Mouse (Mus musculus): Measurements from ENCODE around the gene Dctpp1.

Gene Dctpp1

GRCm38 (mm10) chr7:127260309-127261111, at the start of gene Dctpp1:
Gene Dctpp1, minus strand, starts transcription at chr7:127260709.
- DNase-seq, result peak; percentile 99

GRCm38 (mm10) chr7:127309951-127310350, 49.4 kb upstream of the Dctpp1 start:
- no peak for DNase-seq

DNA sequence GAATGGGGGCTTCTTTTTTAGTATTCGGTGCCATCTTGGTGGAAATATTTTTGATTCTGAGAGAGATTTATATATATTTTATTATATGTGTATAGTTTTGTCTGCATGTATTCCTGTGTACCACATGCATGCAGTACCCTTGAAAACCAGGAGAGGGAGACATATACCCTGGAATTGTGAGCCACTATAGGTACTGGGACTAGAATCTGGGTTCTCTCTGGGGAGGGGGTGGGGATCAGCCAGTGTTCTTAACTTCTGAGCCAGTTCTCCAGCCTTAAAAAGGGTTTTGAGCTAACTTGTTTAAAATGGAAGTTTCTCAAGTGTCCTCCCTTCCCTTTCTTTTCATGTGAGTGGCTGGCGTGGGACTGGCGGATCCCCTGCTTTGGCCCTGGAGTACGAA, 48.4 kb upstream of the Dctpp1 start:
- peak; percentile 73 for DNase-seq

DNA sequence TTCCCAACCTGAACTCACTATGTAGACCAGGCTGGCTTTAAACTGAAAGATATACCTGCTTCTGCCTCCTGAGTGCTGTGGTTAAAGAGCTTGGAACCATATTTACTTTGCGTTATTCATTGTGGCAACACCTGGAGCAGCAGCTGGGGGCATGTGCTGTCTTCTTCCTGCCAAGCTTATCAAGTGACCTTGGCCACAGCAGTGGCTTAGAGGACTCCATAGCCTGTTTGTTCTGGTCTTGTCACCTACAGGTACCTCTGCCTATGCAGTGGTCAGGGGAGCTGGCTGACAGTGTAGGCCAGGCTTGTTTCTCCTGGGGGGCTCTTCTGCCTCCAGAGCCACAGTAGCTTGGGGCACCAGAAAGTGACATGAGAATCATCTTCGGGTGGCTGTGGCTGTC, 47.9 kb upstream of the Dctpp1 start:
- no peak for DNase-seq

- DNase-seq, result no peak
Observed at GRCm38 (mm10) chr7:127297586-127298193, 37.2 kb upstream of the Dctpp1 start.

DNA sequence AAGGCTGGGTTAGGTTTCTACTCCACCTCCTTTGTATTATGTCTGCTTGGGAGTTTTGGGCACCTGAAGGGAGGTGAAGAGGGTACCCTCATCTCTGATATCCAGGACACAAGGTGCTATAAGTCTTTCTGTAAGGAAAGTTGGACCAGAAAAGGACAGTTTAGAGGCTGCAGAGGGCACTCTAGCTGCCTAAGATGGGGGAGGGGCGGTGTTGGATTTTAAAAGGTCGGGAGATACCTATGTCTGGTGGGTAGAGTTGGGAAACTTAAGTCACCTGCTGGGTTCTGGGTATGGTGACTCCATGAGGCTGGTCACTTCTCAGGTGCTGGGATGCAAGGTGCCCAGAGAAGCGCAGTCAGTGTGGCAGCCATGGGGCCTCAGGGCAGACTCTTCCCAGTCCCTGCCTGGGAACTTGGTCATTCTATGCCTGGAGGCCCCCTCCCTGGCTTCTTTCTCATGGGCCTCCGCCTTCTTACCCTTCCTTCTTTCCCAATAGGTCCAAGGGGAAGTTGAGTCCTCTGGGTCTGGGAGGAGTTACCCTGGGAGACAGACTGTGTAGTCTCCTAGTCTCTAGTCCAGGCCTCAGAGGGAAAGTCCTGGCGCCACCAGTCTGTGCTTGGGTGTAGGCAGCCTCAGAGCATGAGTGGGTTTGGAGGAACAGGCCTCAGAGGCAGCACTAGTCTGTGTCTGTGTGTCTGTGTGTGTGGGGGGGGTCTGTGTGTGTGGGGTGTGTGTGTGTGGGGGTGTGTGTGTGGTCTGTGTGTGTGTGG, 36.5 kb upstream of the Dctpp1 start:
- DNase-seq, result no peak

- DNase-seq, result no peak
Observed at GRCm38 (mm10) chr7:127296098-127296497, 35.6 kb upstream of the Dctpp1 start, which contains the start of gene Itgal. Gene Itgal, plus strand, starts transcription at chr7:127296260.

- no peak for DNase-seq
Observed at GRCm38 (mm10) chr7:127290142-127290541, 29.6 kb upstream of the Dctpp1 start.

- no peak for DNase-seq
Observed at GRCm38 (mm10) chr7:127289306-127289705, 28.8 kb upstream of the Dctpp1 start.

GRCm38 (mm10) chr7:127287940-127288339, 27.4 kb upstream of the Dctpp1 start:
- no peak for DNase-seq

DNA sequence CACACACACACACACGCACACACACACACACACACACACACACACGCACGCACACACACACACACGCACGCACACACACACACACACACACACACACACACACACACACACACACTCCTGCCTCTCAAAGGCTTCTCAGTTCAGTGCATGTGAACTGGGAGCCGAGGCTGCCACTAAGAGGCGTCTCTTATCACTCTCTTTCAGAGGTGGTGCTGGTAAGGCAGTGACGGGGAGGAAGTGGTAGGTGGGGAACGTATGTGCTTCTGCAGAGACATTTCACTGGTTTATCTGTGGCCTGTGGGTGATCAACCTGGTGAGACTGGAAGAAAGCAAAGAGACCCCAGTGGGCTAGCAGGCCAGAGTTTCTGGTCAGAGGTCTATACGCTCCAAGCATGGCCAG, 24.6 kb upstream of the Dctpp1 start:
- no peak for DNase-seq

DNA sequence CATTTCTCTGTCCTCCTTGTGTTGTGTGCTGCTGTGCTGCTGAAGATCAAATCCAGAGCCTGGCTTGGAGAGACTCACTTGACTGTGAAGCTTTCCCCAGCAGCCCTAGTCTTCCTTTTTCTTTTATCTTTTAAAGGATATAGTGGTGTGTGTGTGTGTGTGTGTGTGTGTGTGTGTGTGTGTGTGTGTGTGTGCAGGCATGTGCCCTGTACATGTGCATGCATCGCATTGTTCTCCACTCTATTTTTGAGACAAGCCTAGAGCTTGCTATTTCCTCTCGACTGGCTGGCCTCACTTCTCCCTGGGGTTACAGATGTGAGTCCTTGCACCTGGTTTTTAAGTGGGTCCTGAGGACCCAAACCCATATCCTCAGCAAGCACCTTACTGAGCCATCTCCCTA, 21.7 kb upstream of the Dctpp1 start:
- no peak for DNase-seq

DNA sequence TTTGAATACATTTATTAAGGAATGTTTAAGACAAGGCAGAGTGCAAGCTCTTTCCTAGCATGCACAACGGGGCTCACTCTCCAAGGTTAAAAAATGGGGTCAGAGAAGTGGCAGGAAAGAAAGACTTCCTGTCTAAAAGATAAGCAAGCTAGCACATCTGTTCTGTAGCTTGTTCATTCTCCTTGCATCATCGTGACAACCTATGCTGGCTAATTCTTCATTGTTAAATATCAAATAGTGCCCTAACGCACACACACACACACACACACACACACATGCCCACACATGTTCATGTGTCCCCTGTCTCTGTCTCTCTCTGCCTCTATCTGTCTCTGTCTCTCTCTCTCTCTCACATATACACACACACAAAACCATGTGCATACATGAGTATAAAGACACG, 20.6 kb upstream of the Dctpp1 start:
- DNase-seq, result no peak

DNA sequence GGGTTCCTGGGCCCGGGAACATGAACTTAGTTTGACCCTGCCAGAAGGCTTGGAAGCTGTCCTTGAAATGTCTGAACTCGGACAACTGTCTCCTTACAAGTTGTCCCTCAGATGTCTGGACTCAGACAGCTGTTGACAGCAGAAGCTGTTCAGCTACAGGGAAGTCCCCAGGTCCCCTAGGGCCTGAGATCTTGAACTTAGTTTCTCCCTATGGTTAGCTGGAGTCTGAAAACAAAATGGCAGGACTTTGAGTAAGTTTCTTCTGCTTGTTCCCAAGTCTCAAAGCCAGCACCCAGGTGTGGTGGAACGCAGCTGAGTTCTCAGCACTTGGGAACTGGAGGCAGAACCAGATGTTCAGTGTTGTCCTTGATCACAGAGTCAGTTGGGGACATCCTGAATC, 19.6 kb upstream of the Dctpp1 start:
- no peak for DNase-seq

DNA sequence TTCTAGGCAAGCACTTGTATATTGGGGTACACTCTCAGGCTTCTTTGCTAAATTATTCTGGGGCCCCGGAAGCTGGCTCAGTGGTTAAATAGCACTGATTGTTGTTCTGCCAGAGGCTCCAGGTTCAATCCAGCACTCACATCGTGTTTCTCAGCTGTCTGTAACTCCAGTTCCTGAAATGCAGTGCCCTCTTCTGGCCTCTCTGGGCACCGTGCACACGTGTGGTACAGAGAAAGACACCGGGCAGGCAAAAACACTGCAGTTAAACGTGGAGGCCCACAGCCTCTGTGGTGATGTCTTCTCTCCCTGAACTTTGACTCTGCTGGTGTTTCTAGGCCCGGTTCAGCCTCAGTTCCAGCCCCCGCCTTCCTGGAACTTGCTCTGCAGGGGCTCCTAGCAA, 17.8 kb upstream of the Dctpp1 start:
- DNase-seq, result peak; percentile 77

GRCm38 (mm10) chr7:127276519-127276961, 16.0 kb upstream of the Dctpp1 start:
- peak; percentile 76 for DNase-seq

- DNase-seq, result peak; percentile 97
Observed at GRCm38 (mm10) chr7:127273925-127274789, 13.6 kb upstream of the Dctpp1 start, which contains the start of gene Sephs2. Gene Sephs2, minus strand, starts transcription at chr7:127274055.

DNA sequence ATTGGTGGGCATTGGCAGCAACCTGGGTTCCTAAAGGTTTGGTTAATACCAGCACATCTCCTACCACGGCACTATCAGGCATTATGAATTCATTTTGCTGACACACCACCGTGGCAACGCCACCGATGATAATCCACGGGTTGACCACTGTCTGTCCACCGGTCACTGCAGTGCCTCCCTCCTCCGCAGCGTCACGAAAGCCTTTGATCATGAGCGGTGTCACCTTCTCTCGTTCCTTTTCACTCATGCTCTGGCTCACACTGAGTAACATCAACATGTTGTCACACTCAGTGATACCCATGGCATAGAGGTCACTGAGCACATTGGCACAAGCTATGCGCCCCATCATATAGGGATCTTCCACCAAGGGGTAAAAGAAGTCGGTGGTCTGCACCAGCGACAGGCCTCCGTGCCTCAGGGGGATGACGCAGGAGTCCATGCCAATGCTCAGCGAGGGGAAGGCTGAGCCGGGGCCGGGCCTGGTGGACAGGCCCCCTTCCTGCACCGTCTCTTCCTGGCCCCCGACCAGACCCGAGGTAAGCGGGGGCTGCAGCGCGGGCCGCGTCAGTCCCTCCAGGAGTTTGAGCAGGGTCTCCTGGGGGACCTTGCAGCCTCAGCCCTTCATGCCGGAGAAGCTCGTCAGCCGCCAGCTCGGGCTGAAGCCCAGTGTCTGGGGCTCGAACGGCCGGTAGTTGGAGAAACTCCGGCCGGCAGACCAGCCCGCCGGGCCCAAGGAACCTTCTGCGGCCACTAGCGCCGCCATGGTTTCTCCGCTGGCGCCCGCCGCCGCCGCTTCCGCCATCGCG, 12.8 kb upstream of the Dctpp1 start:
- DNase-seq, result no peak

GRCm38 (mm10) chr7:127272566-127272965, 12.1 kb upstream of the Dctpp1 start:
- no peak for DNase-seq

- no peak for DNase-seq
Observed at GRCm38 (mm10) chr7:127271093-127271492, 10.6 kb upstream of the Dctpp1 start.

DNA sequence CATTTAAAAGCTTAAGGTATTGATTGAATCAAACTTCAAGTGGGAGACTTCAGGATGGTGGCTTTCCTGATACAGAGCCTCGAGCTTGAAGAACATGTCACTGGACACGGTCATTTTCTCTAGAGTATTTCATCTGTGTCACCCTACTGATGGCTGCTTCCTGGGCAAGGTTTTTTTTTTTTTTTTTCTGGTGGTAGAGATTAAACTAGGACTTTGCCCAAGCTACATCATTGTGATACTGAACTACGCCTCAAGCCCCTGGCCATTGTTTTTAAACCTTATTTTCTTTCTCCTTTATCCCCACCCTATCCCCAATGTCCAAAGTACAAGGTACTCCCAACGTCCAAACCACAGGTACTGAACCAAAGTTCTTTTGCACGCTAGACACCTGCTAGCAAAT, 10.2 kb upstream of the Dctpp1 start:
- no peak for DNase-seq

DNA sequence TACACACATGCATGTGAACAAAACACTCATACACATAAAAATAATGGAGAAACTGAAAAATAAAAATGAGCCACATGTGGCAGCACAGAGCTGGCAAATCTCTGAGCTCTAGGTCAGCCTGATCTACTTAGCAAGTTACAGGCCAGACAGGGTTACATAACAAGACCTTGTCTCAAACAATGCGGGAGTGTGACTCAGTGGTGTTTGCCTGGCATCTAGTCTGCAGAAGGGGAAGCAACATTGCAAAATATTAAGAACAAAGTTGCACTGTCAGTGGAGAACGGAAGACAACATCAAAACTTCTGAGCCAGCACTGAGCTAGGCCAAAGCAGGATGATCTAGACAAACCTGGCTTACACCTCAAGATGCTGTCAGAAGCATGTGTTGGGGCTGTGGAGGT, 9.7 kb upstream of the Dctpp1 start:
- no peak for DNase-seq

Measured in kidney, postnatal 14 days (tissue).